Mouse (Mus musculus): Measurements from ENCODE around the gene Resf1.
"Not testable (repeated sequence)": the region's sequence is repeated elsewhere in the genome, so short reads cannot be mapped to it uniquely, and the experiment has no call there.

DNA sequence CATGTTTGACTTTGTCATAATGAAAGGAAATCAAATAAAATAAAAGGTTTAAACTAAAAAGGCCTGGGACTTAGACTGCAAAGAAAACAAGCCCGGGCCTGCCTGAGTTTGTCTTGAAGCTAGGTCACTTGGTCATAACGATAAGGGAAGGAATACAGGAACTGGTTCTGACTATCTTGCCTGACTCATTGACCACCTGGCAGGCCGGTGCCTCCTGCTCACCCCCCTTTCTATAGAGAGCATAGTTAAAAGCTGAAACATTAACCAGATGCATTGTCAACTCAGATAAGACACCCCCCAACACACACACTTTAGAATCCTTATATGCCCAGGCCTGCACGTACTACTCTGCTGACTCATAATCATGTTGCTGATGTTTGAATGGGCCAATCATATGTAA, 46.6 kb downstream of the Resf1 start:
- not testable (repeated sequence) for TF ChIP-seq CHD2 (IDR thresholded peaks at IDR 0.05; ENCODE audit: low read depth, low read length); MAFK (IDR thresholded peaks at IDR 0.05; ENCODE audit: insufficient read depth, low read depth, low read length); ZNF384 (IDR thresholded peaks at IDR 0.05; ENCODE audit: low read depth, low read length); ZC3H11A (IDR thresholded peaks at IDR 0.05; ENCODE audit: borderline replicate concordance, low read depth, low read length)

All from ES-E14 (cell line).